Mouse (Mus musculus) CD4-positive naive resting alpha-beta T cell, adult 57 days (primary cell): ENCODE data around the gene Tff2. TPM values are rescaled to one million over a fixed set of nuclear protein-coding genes. Genes with fewer than 3 reads are reported as not detected.

Experiments
- total RNA-seq: library from RNA; stranded (reverse); gene quantifications from one replicate; pipeline ENCODE4 v1.2.4, GENCODE M21; 2023

Gene Tff2
- total RNA-seq: not detected

DNA sequence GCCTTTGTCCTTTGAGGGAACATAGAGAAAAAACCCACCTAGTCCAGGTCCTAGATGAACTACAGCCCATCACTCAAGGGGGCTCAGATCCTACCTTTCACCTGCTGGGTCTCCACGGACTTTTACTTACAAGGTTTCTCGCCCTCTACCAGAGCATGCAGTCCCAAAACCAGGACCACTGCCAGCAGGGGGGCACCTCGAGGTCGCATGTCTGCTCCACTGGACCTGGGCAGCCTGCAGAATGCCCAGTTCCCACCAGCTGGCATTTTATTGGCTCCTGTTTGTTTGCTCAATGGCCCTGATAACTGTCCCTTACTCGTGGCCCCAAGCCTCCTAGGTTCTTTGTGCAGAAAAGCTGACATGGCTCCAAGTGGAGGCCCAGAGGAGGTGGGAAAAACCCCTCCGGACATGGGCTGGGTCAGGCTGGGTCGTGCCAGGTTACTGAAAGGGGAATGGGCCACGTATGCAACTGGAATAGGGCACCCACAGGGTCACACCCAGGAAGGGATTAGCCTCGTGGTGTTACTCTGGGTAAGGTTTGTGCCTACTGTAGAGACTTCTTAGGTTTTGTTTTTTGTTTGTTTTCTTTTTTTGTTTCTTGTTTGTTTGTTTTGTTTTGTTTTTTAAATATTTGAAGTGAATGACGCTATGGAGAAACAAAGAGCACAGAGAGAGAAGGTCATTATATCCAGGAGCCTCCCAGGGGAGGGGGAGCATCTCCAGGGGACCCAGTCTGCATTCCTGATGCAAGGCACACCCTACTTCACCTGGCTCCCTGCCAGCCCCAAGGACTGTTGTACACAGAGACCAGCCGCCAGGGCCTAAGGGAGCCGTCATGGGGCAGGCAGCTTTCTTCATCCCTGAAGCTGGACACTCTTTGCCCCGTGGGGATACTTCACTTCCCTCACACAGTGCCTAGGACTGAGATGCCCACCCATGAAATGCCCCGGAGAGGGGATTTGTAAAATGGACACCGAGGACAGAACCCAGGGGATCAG lies at the start of gene Tff2:
TSS of gene Tff2 (minus strand) at position 243 of the 998 bp plus-strand sequence.

GRCm38 (mm10) chr17:31165127-31165526 lies 21.0 kb upstream of the Tff2 start, which contains the start of gene Tff1:
Gene Tff1, minus strand, starts transcription at chr17:31165277.

DNA sequence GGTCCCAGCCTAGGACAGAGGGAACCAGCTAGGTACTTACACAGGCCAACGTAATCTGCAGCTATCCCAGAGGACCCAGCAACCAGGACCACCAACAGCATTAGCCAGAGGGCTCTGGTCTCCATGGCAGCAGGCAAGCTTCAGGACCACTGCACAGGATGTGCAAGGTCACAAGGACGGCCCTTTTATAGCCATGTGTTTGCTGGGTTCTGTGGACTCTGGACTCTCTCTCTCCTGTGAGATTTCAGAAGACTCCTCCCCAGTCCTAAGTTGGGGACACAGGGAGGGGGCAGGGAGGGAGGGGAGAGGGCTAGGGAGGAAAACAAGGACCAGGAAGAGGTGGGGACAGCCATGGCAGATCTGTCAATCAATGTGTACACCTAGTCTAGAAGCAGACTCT lies 14.6 kb downstream of the Tff2 start, which contains the start of gene Tff3:
TSS of gene Tff3 (minus strand) at position 195 of the 400 bp plus-strand sequence.

Other genes starting within 250 kb of the Tff2 start
- gene Glp1r, start 242.5 kb downstream of the Tff2 start, total RNA-seq: not detected
- not detected for gene Umodl1, start 189.6 kb downstream of the Tff2 start, total RNA-seq
- 147 TPM for gene Abcg1, start 86.6 kb downstream of the Tff2 start, total RNA-seq
- not detected for gene Tff3, start 14.6 kb downstream of the Tff2 start, total RNA-seq
- gene Tff1, start 21.0 kb upstream of the Tff2 start, total RNA-seq: not detected
- 0.24 TPM for gene Tmprss3, start 54.7 kb upstream of the Tff2 start, total RNA-seq
- 88.2 TPM for gene Ubash3a, start 63.6 kb upstream of the Tff2 start, total RNA-seq
- gene Rsph1, start 133.1 kb upstream of the Tff2 start, total RNA-seq: not detected
- gene Slc37a1, start 142.5 kb upstream of the Tff2 start, total RNA-seq: 80.9 TPM
- 2.4 TPM for gene Pde9a, start 241.9 kb upstream of the Tff2 start, total RNA-seq